Mouse (Mus musculus): ENCODE measurements at regions not wholly inside any gene's neighbourhood (a gene's known extent, or its start where the extent isn't known, plus 50 kb on each side); places are given as distances from the start of the nearest gene placed in this dataset.

DNA sequence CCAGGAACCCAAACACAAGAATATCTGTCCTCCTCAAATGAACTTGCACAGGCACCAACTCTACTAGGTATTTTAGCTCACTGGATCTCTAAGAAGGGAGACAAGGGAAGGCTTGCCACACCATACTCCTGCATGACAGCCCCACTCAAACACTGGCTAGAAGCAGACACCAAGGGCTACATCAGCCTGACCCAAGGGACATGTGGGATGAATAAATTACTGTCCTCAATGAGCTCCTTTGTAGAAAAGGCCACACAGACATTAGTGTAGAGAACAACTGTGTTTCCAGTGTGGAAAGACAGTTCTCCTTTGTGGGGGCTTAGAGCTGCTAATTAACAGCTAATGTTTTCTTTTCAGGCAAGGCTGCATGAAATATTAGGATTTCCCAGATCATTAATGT lies 335.9 kb upstream of the Clnk start:
- TF ChIP-seq NRF1 (IDR thresholded peaks at IDR 0.05; ENCODE audit: low read depth, low read length) (no peak), ZMIZ1 (IDR thresholded peaks at IDR 0.05; ENCODE audit: low read depth, low read length) (no peak), GABPA (IDR thresholded peaks at IDR 0.05; ENCODE audit: insufficient replicate concordance, low read depth, low read length) (no peak), CTCF (conservative IDR thresholded peaks at IDR 0.05 in 1 of 2, IDR thresholded peaks at IDR 0.05 in 1 of 2; ENCODE audit: low read depth in 2 of 2, low read length in 2 of 2) (no peak), SMC3 (IDR thresholded peaks at IDR 0.05; ENCODE audit: low read depth, low read length) (no peak)
